Mouse (Mus musculus): ENCODE results near the gene Ugt1a10.
"Not testable (repeated sequence)": the region's sequence is repeated elsewhere in the genome, so short reads cannot be mapped to it uniquely, and the experiment has no call there.

Ugt1a10 gene

GRCm38 (mm10) chr1:88143966-88144675 lies 88.9 kb downstream of the Ugt1a10 start:
- H3K27me3 ChIP-seq (ENCODE audit: control insufficient read depth, insufficient read depth, low read length, poor library complexity, severe bottlenecking); H3K36me3 ChIP-seq (ENCODE audit: control insufficient read depth, insufficient read depth, low read length, poor library complexity, severe bottlenecking): not testable (repeated sequence)
- DNase-seq (ENCODE audit: low read depth, low spot score) = peak; percentile 57

- peak; percentile 5 for DNase-seq (ENCODE audit: low read depth, low spot score)
- H3K36me3 ChIP-seq (ENCODE audit: control insufficient read depth, insufficient read depth, low read length, poor library complexity, severe bottlenecking); H3K27me3 ChIP-seq (ENCODE audit: control insufficient read depth, insufficient read depth, low read length, poor library complexity, severe bottlenecking): not testable (repeated sequence)
Measured at GRCm38 (mm10) chr1:88145278-88145677, 90.1 kb downstream of the Ugt1a10 start.

- DNase-seq (ENCODE audit: low read depth, low spot score); H3K27me3 ChIP-seq (ENCODE audit: control insufficient read depth, insufficient read depth, low read length, poor library complexity, severe bottlenecking); H3K36me3 ChIP-seq (ENCODE audit: control insufficient read depth, insufficient read depth, low read length, poor library complexity, severe bottlenecking): not testable (repeated sequence)
Measured at GRCm38 (mm10) chr1:88150133-88150532, 94.9 kb downstream of the Ugt1a10 start.

- DNase-seq (ENCODE audit: low read depth, low spot score) = no peak
- Histone ChIP-seq H3K27me3 (ENCODE audit: control insufficient read depth, insufficient read depth, low read length, poor library complexity, severe bottlenecking) (no peaks in the 10 kb centered on the region), H3K36me3 (ENCODE audit: control insufficient read depth, insufficient read depth, low read length, poor library complexity, severe bottlenecking) (no peaks in the 10 kb centered on the region)
Measured at GRCm38 (mm10) chr1:88158430-88158829, 103.2 kb downstream of the Ugt1a10 start.

- no peak for DNase-seq (ENCODE audit: low read depth, low spot score)
- Histone ChIP-seq H3K27me3 (ENCODE audit: control insufficient read depth, insufficient read depth, low read length, poor library complexity, severe bottlenecking) (no peaks in the 10 kb centered on the region; the same call in 1 of the 2 replicates), H3K36me3 (ENCODE audit: control insufficient read depth, insufficient read depth, low read length, poor library complexity, severe bottlenecking) (no peaks in the 10 kb centered on the region)
Measured at GRCm38 (mm10) chr1:88165711-88166110, 110.5 kb downstream of the Ugt1a10 start, which contains the start of gene Ugt1a5. Gene Ugt1a5, plus strand, starts transcription at chr1:88166012.

GRCm38 (mm10) chr1:88172190-88172589 lies 117.0 kb downstream of the Ugt1a10 start:
- DNase-seq (ENCODE audit: low read depth, low spot score); H3K27me3 ChIP-seq (ENCODE audit: control insufficient read depth, insufficient read depth, low read length, poor library complexity, severe bottlenecking); H3K36me3 ChIP-seq (ENCODE audit: control insufficient read depth, insufficient read depth, low read length, poor library complexity, severe bottlenecking): not testable (repeated sequence)

DNA sequence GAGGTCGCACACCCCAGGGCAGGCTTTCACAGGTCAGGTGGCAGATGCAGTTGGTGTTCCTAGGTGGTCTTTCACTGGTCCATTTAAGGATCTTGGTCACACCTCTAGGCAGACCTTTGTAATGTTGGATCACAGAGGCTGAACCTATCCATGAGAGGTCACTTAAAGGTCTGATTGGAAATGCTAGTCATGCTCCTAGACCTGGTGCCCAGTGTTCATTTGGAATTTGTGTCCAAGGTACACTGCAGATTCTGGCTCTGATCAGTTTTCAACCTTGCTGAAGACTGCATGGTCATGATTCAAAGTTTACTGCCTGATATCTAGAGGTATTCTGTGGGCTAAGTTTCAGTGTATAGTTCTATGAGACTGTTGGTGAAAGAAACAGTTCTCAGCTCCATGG lies 124.5 kb downstream of the Ugt1a10 start:
- no peaks in the 10 kb centered on the region for H3K27me3 ChIP-seq (ENCODE audit: control insufficient read depth, insufficient read depth, low read length, poor library complexity, severe bottlenecking)
- H3K36me3 ChIP-seq (ENCODE audit: control insufficient read depth, insufficient read depth, low read length, poor library complexity, severe bottlenecking) = no peaks in the 10 kb centered on the region
- no peak for DNase-seq (ENCODE audit: low read depth, low spot score)

- no peak for DNase-seq (ENCODE audit: low read depth, low spot score)
- Histone ChIP-seq H3K27me3 (ENCODE audit: control insufficient read depth, insufficient read depth, low read length, poor library complexity, severe bottlenecking) (no peaks in the 10 kb centered on the region), H3K36me3 (ENCODE audit: control insufficient read depth, insufficient read depth, low read length, poor library complexity, severe bottlenecking) (no peaks in the 10 kb centered on the region)
Measured at GRCm38 (mm10) chr1:88186325-88186935, 131.2 kb downstream of the Ugt1a10 start.

- DNase-seq (ENCODE audit: low read depth, low spot score) = no peak
- no peaks in the 10 kb centered on the region for H3K27me3 ChIP-seq (ENCODE audit: control insufficient read depth, insufficient read depth, low read length, poor library complexity, severe bottlenecking)
- no peaks in the 10 kb centered on the region for H3K36me3 ChIP-seq (ENCODE audit: control insufficient read depth, insufficient read depth, low read length, poor library complexity, severe bottlenecking)
Measured at GRCm38 (mm10) chr1:88192136-88192535, 136.9 kb downstream of the Ugt1a10 start.

DNA sequence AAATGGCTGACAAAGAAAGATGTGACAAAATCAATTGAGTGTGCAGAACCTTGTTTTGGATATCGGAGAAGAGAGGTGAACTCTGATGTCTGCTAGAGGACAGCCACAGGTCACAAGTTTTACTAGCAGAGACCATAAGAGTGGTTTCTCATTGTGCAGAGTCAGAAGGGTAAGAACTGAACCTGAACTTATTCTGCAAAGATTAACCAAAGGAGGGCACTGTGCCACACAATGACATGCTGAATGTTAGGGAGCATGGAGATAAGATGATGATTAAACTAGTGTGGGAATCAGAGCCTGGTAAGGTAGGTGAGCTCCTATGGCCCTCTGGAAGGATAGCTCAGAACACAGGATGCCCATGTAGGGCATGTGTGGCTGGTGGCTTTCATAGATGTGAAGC lies 140.5 kb downstream of the Ugt1a10 start:
- no peak for DNase-seq (ENCODE audit: low read depth, low spot score)
- no peaks in the 10 kb centered on the region for H3K27me3 ChIP-seq (ENCODE audit: control insufficient read depth, insufficient read depth, low read length, poor library complexity, severe bottlenecking)

DNA sequence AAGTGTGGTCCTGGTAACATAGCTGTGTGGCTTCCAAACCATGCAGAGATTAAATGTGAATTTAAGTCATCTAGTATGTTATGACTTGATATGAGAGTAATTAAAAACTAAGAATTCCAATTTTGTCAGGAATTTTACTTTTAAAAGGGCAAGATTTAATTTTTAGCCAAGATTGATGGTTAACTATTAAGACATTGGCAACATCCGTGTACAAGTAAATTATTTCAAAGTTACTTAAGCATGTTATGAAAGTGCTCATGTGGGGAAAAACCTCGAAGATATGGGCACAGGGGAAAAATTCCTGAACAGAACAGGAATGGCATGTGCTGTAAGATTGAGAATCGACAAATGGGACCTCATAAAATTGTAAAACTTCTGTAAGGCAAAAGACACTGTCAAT lies 142.3 kb downstream of the Ugt1a10 start:
- Histone ChIP-seq H3K36me3 (ENCODE audit: control insufficient read depth, insufficient read depth, low read length, poor library complexity, severe bottlenecking) (no peaks in the 10 kb centered on the region), H3K27me3 (ENCODE audit: control insufficient read depth, insufficient read depth, low read length, poor library complexity, severe bottlenecking) (no peaks in the 10 kb centered on the region)
- no peak for DNase-seq (ENCODE audit: low read depth, low spot score)

More for the DNA sequence above, 140.5 kb downstream of the Ugt1a10 start:
- no peaks in the 10 kb centered on the region for H3K36me3 ChIP-seq (ENCODE audit: control insufficient read depth, insufficient read depth, low read length, poor library complexity, severe bottlenecking)

- DNase-seq (ENCODE audit: low read depth, low spot score) = no peak
- Histone ChIP-seq H3K27me3 (ENCODE audit: control insufficient read depth, insufficient read depth, low read length, poor library complexity, severe bottlenecking) (no peaks in the 10 kb centered on the region), H3K36me3 (ENCODE audit: control insufficient read depth, insufficient read depth, low read length, poor library complexity, severe bottlenecking) (no peaks in the 10 kb centered on the region)
Measured at GRCm38 (mm10) chr1:88199996-88200395, 144.8 kb downstream of the Ugt1a10 start.

DNA sequence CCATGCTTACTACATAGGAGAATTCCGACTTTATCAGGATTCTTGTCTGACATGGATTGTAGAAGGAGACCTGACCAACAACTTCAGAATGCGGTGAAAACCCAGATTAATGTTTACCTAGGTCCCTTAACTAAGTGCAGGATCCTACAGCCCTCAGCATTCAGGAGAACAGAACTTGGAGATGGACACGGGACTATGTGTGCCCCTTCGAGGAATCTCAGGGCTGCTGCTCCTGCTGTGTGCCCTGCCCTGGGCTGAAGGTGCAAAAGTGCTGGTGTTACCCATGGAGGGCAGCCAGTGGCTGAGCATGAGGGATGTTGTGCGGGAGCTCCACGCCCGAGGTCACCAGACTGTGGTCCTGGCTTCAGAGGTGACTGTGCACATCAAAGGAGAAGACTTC lies 145.3 kb downstream of the Ugt1a10 start, which contains the start of gene Ugt1a2:
Gene Ugt1a2 (plus strand): TSS at position 146 of the 400 bp plus-strand sequence.
- DNase-seq (ENCODE audit: low read depth, low spot score) = no peak
- H3K36me3 ChIP-seq (ENCODE audit: control insufficient read depth, insufficient read depth, low read length, poor library complexity, severe bottlenecking) = no peaks in the 10 kb centered on the region
- no peaks in the 10 kb centered on the region for H3K27me3 ChIP-seq (ENCODE audit: control insufficient read depth, insufficient read depth, low read length, poor library complexity, severe bottlenecking)

GRCm38 (mm10) chr1:88205294-88205922 lies 150.2 kb downstream of the Ugt1a10 start, which contains the start of gene Dnajb3:
Gene Dnajb3, minus strand, starts transcription at chr1:88205782.
- no peaks in the 10 kb centered on the region for H3K36me3 ChIP-seq (ENCODE audit: control insufficient read depth, insufficient read depth, low read length, poor library complexity, severe bottlenecking)
- DNase-seq (ENCODE audit: low read depth, low spot score) = peak; percentile 38

GRCm38 (mm10) chr1:88206843-88207479 lies 151.8 kb downstream of the Ugt1a10 start:
- no peaks in the 10 kb centered on the region for H3K36me3 ChIP-seq (ENCODE audit: control insufficient read depth, insufficient read depth, low read length, poor library complexity, severe bottlenecking)
- no peaks in the 10 kb centered on the region for H3K27me3 ChIP-seq (ENCODE audit: control insufficient read depth, insufficient read depth, low read length, poor library complexity, severe bottlenecking)
- DNase-seq (ENCODE audit: low read depth, low spot score) = no peak

More at GRCm38 (mm10) chr1:88205294-88205922, 150.2 kb downstream of the Ugt1a10 start, which contains the start of gene Dnajb3:
- H3K27me3 ChIP-seq (ENCODE audit: control insufficient read depth, insufficient read depth, low read length, poor library complexity, severe bottlenecking) = no peaks in the 10 kb centered on the region
